Mouse (Mus musculus) lung, postnatal 10 days (tissue): Measurements from ENCODE around the gene Ncor1.
"Not testable (repeated sequence)": the region's sequence is repeated elsewhere in the genome, so short reads cannot be mapped to it uniquely, and the experiment has no call there.

ENCODE experiments used
- DNase-seq: peaks from one replicate; pipeline ENCODE4 v3.0.0; 2021

Gene Ncor1

GRCm38 (mm10) chr11:62457891-62458270 is 460 bp downstream of the Ncor1 start:
- no peak for DNase-seq

DNA sequence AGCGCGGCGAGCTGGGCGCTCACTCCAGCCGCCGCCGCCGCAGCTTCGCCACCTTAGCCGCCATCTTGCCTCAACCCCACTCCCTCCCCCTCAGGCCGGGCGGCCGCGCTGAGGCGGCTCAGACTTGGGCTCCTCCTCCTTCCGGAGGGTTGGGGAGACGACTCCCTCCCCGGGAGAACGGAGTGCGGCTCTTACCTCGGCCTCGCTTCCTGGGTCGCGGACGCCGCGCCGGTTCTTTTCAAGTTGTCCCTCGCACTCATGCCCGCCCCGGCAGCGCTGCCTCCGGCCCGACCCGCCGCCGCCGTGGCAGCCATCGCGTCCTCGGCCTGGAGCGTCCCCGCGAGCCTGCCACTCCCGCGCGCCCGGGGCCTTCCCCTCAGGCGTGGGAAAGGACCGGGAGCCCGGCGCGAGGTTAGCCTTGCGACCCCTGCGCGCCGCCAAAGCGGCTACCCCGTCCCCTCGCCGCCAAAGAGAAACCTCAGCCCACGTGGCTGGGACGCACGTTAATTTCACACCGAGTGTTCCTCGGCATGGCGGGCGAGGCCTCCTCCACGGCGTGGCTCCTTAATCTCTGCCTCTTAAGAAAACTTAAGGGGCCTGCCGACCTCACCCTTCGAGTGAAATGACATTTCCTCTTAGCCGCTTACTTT is 975 bp downstream of the Ncor1 start:
- DNase-seq, result peak; percentile 95

GRCm38 (mm10) chr11:62456483-62457172 is 1.7 kb downstream of the Ncor1 start:
- peak; percentile 51 for DNase-seq

DNA sequence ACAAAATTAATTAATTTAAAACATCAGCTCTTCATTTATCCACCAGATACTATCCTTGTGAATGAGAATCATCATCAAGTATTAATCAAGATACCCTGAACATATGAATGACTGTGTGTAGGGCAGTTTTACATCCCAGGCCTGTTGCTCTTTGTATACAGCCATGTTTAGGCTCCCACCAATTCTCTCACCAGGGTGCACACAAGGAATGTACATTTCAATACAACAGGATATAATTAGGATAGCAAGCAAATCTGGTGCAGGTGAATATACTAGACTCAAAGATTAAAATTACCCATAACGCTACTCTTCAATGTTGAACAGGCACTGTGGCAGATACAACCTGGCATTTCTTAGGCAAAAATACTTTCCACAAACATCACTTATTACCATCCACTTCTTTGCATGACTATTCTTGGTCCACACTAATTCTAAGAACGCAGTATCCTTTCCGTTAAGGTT is 2.3 kb downstream of the Ncor1 start:
- DNase-seq, result no peak

DNA sequence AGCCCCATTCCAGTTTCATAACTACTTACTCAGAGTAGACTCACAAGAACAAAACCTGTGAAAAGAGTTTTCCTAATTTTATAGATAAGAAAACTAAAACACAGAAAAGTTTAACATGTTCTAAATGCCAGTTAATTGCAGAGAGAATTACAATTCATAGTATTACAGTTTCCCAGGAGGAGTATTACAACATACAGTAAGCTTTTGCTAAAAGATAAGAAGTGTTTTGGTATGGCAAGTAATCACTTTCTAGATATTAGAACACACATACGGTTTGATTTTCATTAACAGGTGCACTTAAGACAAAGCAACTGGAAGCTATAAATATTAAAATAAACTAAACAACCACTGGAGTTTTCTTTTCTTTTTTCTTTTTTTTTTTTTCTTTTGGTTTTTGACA is 3.1 kb downstream of the Ncor1 start:
- DNase-seq, result no peak

DNA sequence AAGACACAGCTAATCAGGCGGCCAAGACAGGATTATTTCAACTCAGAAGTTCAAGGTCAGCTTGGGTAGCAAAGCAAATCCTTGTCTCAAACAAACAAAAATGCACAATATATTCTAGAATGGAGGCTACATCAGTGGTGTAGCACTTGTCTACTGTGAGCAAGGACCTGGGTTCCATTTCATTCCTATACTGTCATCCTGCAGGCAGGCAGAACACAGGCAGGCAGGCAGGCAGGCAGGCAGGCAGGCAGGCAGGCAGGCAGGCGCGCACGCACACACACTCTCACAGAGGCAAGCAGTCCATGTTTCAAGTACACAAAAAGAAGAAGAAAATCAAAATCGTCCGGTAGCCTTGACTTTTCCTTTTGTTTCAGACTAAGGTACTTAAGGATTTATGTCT is 9.4 kb downstream of the Ncor1 start:
- DNase-seq, result no peak

- DNase-seq, result no peak
Observed at GRCm38 (mm10) chr11:62445799-62446198, 12.5 kb downstream of the Ncor1 start.

DNA sequence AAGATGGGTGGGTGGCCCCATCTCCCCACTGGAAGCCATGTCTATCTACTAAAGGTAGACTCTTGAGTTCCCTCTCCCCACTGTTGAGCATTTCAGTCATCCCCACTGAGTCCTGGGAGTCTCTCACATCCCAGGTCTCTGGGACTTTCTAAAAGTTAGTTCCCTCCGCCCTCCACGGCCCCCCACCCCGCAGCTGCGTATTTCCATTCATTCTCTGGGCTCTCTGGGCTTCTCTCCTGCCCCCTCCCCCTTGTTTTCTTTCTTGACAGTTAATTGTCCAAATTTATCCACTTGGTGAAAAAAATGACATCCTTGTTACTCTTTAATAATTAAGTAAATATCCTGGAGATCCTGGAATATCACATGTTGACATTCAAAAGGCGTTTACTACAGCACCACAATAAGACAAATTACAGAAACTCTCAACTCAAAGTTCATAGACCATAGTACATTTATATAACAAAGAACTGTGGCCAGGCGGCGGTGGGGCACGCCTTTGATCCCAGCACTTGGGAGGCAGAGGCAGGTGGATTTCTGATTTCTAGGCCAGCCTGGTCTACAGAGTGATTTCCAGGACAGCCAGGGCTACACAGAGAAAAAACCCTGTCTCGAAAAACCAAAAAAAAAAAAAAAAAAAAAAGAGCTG is 17.5 kb downstream of the Ncor1 start:
- DNase-seq, result no peak

GRCm38 (mm10) chr11:62432211-62432610 is 26.1 kb downstream of the Ncor1 start:
- DNase-seq, result no peak

GRCm38 (mm10) chr11:62427105-62427504 is 31.2 kb downstream of the Ncor1 start:
- peak; percentile 20 for DNase-seq

- no peak for DNase-seq
Observed at GRCm38 (mm10) chr11:62426266-62426665, 32.1 kb downstream of the Ncor1 start.

- peak; percentile 14 for DNase-seq
Observed at GRCm38 (mm10) chr11:62424525-62424924, 33.8 kb downstream of the Ncor1 start.

DNA sequence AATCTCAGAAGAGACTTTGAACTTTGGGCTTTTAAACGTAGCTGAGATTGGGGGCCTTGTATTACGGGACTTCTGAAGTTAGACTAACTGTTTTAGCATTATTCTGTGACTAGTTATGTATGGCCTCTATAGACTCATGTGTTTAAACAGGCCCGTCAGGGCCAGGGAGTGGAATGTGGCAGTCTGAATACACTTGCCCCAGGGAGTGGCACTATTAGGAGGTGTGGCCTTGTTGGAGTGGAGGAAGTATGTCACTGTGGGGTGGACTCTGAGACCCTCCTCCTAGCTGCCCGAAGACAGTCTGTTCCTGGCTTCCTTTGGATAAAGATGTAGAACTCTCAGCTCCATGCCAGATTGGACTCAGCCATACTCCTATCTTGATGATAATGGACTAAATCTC is 43.3 kb downstream of the Ncor1 start:
- no peak for DNase-seq

GRCm38 (mm10) chr11:62409611-62410010 is 48.7 kb downstream of the Ncor1 start:
- no peak for DNase-seq

DNA sequence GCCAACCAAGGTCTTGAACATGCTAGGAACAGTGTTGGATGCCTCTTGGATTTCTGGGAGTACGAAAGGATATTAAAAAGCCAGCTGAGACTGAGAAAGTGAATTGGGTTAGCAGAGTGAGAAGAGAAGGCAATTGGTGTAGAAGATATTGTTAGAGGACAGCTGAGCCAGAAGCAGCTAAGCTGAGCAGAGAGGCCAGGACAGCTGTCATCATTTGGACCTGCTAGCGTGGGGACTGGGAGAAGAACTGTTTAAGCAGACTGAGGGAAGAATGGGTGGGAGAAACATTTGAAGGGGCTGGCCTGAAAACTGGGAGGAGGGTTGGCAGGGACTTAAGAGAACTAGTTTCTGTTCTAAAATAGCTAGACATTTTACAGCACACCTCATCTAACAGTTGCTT is 49.5 kb downstream of the Ncor1 start:
- DNase-seq, result no peak

GRCm38 (mm10) chr11:62396405-62396804 is 61.9 kb downstream of the Ncor1 start:
- peak; percentile 49 for DNase-seq

DNA sequence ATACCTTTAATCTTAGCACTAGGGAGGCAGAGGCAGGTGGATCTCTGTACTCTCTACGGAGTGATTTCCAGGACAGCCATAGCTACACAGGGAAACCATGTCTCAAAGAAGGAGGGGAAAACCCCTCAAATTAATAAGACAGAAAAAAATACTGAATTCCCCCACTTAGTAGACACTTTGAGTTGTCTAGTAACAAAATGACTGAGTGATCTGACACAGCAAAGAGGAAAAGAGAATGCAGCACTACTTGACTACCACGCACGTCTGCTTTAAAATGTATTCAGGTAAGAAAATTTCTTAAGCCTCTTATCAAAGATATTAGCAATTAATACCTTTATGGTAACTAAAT is 70.0 kb downstream of the Ncor1 start:
- DNase-seq, result no peak

DNA sequence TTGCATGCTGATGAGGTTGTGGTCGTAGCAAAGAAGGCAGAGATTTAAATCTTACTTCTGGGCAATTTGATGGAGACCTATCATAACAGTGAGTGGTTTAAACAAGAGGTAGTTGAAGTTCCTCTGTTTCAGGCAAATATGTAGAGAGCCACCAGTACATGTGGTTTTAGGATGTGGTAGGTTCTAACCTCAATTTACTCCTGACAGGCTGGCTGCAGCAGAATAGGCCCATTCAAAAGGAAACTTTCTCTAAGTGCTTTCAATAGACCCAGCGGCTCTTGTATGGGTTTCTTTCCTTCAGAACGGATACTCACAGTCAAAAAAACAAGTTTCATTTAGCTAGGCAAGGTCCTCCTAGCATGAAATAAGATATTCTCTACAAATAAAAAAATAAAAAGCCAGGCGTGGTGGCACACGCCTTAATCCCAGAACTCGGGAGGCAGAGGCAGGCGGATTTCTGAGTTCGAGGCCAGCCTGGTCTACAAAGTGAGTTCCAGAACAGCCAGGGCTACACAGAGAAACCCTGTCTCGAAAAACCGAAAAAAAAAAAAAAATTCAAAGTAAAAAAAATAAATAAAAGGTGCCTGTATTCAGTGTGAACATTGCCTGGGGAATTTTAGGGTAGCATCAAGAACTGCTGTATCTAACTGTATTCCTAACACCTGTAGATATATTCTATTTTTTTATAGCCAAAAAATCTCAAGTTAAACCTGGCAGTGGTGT is 70.6 kb downstream of the Ncor1 start:
- no peak for DNase-seq

- DNase-seq, result not testable (repeated sequence)
Observed at GRCm38 (mm10) chr11:62377202-62377851, 81.0 kb downstream of the Ncor1 start.

- DNase-seq, result no peak
Observed at GRCm38 (mm10) chr11:62371776-62372175, 86.6 kb downstream of the Ncor1 start.

GRCm38 (mm10) chr11:62369924-62370323 is 88.4 kb downstream of the Ncor1 start:
- DNase-seq, result no peak

- no peak for DNase-seq
Observed at GRCm38 (mm10) chr11:62366879-62367278, 91.5 kb downstream of the Ncor1 start.

GRCm38 (mm10) chr11:62355216-62355615 is 103.1 kb downstream of the Ncor1 start:
- DNase-seq, result no peak
